Mouse (Mus musculus) spleen, adult 2 months (tissue): Measurements from ENCODE around the gene Ndufc2. TPM values are rescaled to one million over a fixed set of nuclear protein-coding genes. Genes with fewer than 3 reads are reported as not detected.

Experiments
- DNase-seq, 2 experiments: peaks; one replicate each; pipeline versions ENCODE4 v3.0.0 to v3.0.0-alpha.2; 2012 to 2021; ENCODE audit warnings: low spot score in 2 of 2, low read depth in 1 of 2
- H3K27ac ChIP-seq: fragments of 200-500 bp; 2 replicates; pipeline ENCODE4 v1.5.1; 2012; ENCODE audit warnings: low read length, inconsistent platforms; ENCODE audit not compliant: insufficient read depth
- H3K27me3 ChIP-seq: fragments of 200-500 bp; 2 replicates; pipeline ENCODE4 v1.6.1; 2012; ENCODE audit warnings: mild to moderate bottlenecking, moderate library complexity, low read length, inconsistent platforms; ENCODE audit not compliant: control insufficient read depth, insufficient read depth
- H3K36me3 ChIP-seq: fragments of 200-500 bp; 2 replicates; pipeline ENCODE4 v1.6.1; 2012; ENCODE audit warnings: mild to moderate bottlenecking, low read length, inconsistent platforms; ENCODE audit not compliant: control insufficient read depth, insufficient read depth
- H3K4me1 ChIP-seq: fragments of 200-500 bp; 2 replicates; pipeline ENCODE4 v1.6.1; 2011; ENCODE audit warnings: inconsistent platforms; ENCODE audit not compliant: control insufficient read depth, insufficient read depth, insufficient read length
- H3K4me3 ChIP-seq: fragments of 200-500 bp; 2 replicates; pipeline ENCODE4 v1.5.1; 2011; ENCODE audit warnings: mild to moderate bottlenecking, inconsistent platforms; ENCODE audit not compliant: insufficient read depth, insufficient read length; ENCODE audit errors: extremely low read depth
- CTCF ChIP-seq: fragments of 200-500 bp; IDR thresholded peaks from 2 replicates; pipeline ENCODE4 v1.5.1; 2011; ENCODE audit warnings: mild to moderate bottlenecking, inconsistent platforms; ENCODE audit not compliant: insufficient read depth, insufficient read length, insufficient replicate concordance; ENCODE audit errors: extremely low read depth
- POLR2A ChIP-seq: fragments of 200-500 bp; IDR thresholded peaks from 2 replicates; pipeline ENCODE4 v1.6.1; 2011; ENCODE audit warnings: low read depth, low read length, inconsistent platforms
- WGBS: fragments of 180-500 bp; shearing (Covaris S2); methylation state at CpG from one replicate; pipeline ENCODE4 v1.1.7; 2018; 5-methylcytosine and 5-hydroxymethylcytosine counted together
- polyA plus RNA-seq: library from polyadenylated mRNA; depleted of rRNA; stranded (reverse); fragments of >200 nt; gene quantifications from 2 replicates; pipeline ENCODE4 v1.2.3, GENCODE M21; 2012

The Ndufc2 gene
- polyA plus RNA-seq, 1 experiment, result 67.0 TPM

DNA sequence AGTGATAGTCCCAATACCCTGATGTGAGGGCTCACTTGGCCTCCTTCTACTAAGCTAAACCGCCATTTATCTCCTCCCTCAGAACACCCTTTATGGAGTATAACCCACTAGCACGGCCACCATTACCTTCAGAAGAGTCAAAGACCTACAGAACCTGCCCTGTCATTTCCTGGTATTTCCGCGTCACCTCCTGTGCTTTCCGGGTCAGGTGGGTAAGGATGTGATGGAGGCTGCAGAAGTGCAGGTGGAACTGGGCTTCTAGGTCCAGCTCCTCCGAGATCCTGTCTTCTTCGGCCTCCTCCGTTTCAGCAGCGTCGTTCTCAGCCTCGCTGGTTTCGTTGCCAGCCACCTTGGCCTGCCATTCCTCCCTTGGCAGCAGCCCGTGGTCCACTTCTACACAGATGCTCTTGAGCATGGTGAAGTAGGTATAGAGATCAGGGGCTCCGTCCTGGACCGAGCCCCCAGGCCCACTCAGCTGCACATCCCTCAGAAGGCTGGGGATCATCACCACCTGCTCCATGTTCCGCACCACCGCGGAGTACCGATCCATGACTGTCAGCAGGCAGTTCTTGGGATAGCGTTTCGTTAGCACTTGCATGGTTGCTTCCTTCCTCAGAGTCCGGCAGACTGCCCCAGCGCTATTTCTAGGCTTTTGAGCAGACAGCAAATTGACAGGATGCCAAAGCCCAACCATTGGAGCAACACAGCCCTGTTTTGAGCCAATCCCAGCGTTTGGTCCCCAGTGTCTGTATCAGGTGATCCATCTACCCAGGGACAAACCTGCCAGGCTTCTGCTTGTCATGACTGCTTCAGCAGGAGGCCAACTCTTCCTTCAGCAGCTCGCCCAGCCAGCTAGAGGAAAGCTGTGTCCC, 17.3 kb downstream of the Ndufc2 start, which contains the start of gene Thrsp:
Gene Thrsp, minus strand, starts transcription at position 825 of the 872 bp plus-strand sequence.
- Histone ChIP-seq H3K4me1 (no peaks in the 10 kb centered on the region), H3K4me3 (no peak within 1 kb of the TSS)

DNA sequence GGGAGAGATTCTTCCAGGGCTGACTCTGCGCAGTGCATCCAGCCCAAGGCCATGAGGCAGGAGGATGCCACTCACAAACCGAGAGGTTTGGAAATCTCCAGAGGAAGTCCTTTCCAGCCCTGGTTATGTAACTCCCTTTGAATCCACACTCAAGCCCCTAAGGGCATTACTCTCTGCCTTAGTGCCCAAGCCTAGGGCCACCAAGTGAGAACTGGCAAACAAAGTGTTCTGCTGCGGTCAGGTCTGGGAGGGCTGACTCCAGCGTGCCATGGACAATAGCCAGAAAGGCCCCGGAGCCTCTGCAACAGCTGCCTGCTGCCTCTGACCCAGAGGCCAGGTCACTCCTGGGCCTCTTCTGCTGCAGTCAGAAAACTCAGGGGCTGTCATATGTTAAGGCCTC, 18.9 kb downstream of the Ndufc2 start:
- Histone ChIP-seq H3K27me3 (no peaks in the 10 kb centered on the region), H3K4me3 (no peak overlapping the region), H3K4me1 (no peaks in the 10 kb centered on the region), H3K36me3 (no peaks in the 10 kb centered on the region), H3K27ac (0 out of 2 replicates have a peak overlapping the region, but pooled peaks have one; percentile 17)
- DNase-seq, result no peak
- no peak for TF ChIP-seq CTCF
- TF ChIP-seq POLR2A, result no peak
- 80% methylated on average over 5 of the region's 5 CpGs for WGBS

More for the DNA sequence above, 17.3 kb downstream of the Ndufc2 start, which contains the start of gene Thrsp:
- TF ChIP-seq CTCF (no peak), POLR2A (no peak)
- no peak within 1 kb of the TSS for H3K27ac ChIP-seq
- DNase-seq, result no peak
- H3K27me3 ChIP-seq, result no peaks in the 10 kb centered on the region
- 75% methylated on average over 25 of the region's 25 CpGs for WGBS
- no peaks in the 10 kb centered on the region; the same call in 1 of the 2 replicates for H3K36me3 ChIP-seq

DNA sequence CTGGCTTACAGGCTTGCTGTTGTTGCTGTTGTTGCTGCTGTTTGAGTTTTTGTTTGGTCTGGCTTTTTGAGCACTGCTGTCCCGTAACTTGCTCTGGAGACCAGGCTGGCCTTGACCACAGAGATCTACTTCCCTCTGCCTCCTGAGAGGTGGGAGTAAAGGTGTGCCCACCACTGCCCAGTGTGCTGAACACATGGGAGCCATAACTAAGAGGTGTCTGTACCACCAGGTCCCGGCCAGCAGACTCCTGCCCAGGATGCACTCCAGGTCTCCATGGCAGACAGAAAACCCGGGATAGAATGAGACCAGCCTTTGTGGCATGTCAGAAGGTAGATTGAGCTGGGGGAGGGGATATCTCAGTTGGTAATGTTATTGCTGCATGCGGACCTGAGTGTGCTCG, 19.4 kb downstream of the Ndufc2 start:
- Histone ChIP-seq H3K4me3 (no peak overlapping the region), H3K27me3 (no peaks in the 10 kb centered on the region), H3K36me3 (no peaks in the 10 kb centered on the region), H3K27ac (no peak overlapping the region), H3K4me1 (no peaks in the 10 kb centered on the region)
- no peak for DNase-seq
- TF ChIP-seq CTCF (no peak), POLR2A (no peak)
- WGBS, result 84% methylated on average over 5 of the region's 5 CpGs

DNA sequence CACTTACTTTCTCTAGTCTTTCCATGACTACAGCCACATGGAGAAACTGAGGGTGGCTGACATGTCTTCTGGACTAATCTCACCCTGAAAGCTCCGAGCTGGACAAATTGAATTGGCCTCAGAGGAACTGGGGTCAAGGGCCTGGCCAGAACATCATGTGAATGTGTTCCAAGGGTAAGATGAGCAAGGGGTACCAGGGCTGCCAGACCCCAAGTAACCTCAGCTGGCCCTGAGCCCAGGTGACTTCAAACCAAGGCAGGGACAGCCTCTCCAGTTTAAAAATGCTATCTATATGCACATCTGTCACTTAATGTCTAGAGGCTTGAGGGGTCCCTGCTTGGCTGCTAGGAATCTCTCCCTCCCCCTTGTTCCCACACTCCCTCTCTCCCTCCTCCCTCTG, 20.6 kb downstream of the Ndufc2 start:
- no peak overlapping the region for H3K4me3 ChIP-seq
- H3K27me3 ChIP-seq, result no peaks in the 10 kb centered on the region
- no peak for TF ChIP-seq POLR2A
- TF ChIP-seq CTCF, result no peak
- H3K27ac ChIP-seq, result no peak overlapping the region
- WGBS, result 89% methylated on average over 1 of the region's 1 CpGs
- H3K4me1 ChIP-seq, result no peaks in the 10 kb centered on the region
- H3K36me3 ChIP-seq, result no peaks in the 10 kb centered on the region
- DNase-seq, result no peak

DNA sequence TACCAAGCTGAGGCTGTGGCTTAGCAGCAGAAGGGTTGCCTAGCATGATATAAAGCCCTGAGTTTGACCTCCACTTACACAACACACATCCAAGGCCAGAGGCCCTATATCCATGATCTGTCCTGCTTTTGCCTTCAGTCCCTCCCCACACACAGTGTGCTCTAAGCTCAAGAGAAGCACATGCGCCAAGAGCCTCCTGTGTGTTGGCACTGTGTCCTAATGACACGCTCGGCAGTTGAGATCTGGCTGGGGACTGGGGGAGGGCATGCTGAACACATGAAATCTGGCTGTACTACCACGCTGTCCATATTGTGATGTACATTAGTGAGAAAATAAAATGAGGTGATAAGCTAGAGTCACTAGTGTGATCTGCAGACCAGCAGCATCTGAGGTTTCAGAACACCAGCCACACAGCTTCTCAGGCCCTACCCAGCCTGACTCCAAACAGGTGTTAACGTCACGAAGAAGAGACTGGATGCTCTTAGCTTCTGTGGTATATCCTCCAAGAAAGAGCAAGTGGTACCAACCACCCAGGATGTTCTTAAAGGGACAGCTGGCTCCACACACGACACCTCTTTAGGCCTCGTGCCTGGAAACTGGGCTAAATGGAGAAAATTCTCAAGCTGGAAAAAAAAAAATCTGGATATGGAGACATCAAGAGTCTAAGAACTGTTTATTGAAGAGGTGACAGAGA, 21.3 kb downstream of the Ndufc2 start:
- 85% methylated on average over 8 of the region's 8 CpGs for WGBS
- DNase-seq, result no peak
- H3K4me1 ChIP-seq, result 0 out of 2 replicates have a peak, but pooled peaks cover 2% of the 10 kb centered on the region
- no peak overlapping the region for H3K4me3 ChIP-seq
- no peaks in the 10 kb centered on the region for H3K27me3 ChIP-seq
- no peaks in the 10 kb centered on the region for H3K36me3 ChIP-seq
- TF ChIP-seq POLR2A, result no peak
- no peak for TF ChIP-seq CTCF
- H3K27ac ChIP-seq, result no peak overlapping the region

DNA sequence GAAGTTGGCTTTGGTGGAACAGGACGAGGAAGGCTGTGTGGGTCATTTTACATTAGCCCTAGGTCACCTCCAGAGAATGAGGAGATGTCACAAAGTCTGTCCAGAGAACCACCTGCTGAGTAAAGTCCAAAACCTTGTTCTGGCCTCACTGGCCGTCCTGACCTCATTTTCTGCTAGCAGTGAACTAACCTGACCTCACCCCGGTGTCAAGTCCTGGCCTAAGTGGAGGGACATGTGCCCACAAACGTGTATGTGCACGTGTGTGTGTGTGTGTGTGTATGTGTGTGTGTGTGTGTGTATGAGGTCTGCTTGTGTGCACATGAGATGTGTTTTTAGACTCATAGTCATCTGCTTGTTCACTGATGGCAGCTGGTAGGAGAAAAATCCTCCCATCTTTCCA, 24.0 kb downstream of the Ndufc2 start:
- WGBS, result 67% methylated on average over 5 of the region's 5 CpGs
- TF ChIP-seq POLR2A, result no peak
- TF ChIP-seq CTCF, result no peak
- Histone ChIP-seq H3K4me1 (peaks cover 5% of the 10 kb centered on the region; the same call in 1 of the 2 replicates), H3K27ac (no peak overlapping the region), H3K36me3 (no peaks in the 10 kb centered on the region), H3K27me3 (no peaks in the 10 kb centered on the region), H3K4me3 (no peak overlapping the region)
- DNase-seq, result no peak
